Mouse (Mus musculus) common myeloid progenitor, adult 5-6 weeks (primary cell): Measurements from ENCODE around the gene Os9. TPM values are rescaled to one million over a fixed set of nuclear protein-coding genes. Genes with fewer than 3 reads are reported as not detected.
"Not testable (repeated sequence)": the region's sequence is repeated elsewhere in the genome, so short reads cannot be mapped to it uniquely, and the experiment has no call there.

ENCODE experiments used
- ATAC-seq: replicated peaks from 2 replicates; pipeline ENCODE4 v1.8.0; 2016; ENCODE audit warnings: low read depth, mild to moderate bottlenecking, moderate TSS enrichment, inconsistent platforms; ENCODE audit not compliant: poor library complexity, severe bottlenecking
- total RNA-seq: library from RNA; stranded (forward); fragments of 200-1000, 187-1606 nt; gene quantifications from 2 replicates; pipeline ENCODE4 v1.2.3, GENCODE M21; 2017

Os9 gene
- total RNA-seq, 1 experiment from 2014 or later, result 159 TPM

DNA sequence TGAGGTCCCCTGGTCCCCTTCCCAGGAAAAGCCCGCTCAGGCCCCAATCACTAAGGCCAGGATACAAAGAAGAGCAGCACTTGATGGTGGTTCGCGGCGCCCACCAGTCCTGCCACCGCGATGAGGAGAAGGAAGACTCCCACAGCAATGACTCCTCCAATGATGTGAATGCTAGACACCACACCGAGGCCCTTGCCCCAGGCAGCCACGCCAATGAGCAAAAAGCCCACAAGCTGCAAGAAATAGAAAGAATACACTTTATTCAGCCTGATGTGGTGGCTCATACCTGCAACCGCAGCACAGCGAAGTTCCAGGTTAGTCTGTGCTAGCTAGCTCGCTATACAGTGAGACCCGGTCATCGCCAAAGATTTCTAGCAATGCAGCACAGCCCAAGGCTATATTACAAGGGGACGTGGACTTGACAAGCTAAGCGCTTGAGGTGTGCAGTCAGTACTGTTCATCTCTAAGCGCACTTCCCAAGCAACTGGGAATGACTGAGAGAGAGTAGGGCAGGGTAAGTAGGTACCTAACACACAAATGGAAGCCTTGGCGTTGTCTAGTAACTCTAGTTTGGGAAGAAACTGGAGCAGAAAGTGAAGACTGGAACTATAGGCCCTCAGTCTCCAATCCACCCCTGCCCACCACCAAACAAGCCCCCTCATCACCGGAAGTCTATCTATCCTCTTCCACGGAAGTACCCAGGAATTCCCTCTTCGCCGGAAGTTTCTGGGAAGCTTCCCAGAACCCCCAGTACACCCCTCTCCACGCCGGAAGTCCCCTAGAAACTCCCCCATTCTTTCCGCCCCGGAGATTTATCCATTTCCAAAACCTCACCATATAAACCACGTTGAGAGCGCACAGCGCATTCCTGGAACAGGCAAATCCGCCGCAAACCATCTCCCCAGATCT is 51.4 kb downstream of the Os9 start:
- peak; percentile 13 for ATAC-seq

- ATAC-seq, result no peak
These were observed 52.4 kb downstream of the Os9 start for GRCm38 (mm10) chr10:127068360-127069038.

GRCm38 (mm10) chr10:127066519-127067018 is 54.4 kb downstream of the Os9 start:
- ATAC-seq, result no peak

DNA sequence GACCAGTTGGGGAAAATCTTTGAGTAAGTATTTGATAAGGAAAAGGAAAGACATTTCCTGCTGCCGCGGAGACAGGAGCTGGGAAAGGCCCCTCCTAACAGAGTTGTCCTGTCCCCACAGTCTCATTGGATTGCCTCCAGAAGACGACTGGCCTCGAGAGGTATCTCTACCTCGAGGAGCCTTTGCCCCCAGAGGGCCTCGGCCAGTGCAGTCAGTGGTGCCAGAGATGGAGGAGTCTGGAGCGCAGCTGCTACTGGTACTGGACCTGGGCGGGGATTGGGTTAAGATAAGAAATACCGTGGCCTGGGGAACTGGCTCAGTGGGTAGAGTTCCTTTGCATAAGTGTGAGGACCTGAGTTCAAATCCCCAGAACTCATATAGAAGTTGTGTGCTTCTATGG is 55.0 kb downstream of the Os9 start:
- no peak for ATAC-seq

- ATAC-seq, result peak; percentile 1; the same call in 1 of the 2 replicates
These were observed 56.7 kb downstream of the Os9 start for GRCm38 (mm10) chr10:127063913-127064870.

DNA sequence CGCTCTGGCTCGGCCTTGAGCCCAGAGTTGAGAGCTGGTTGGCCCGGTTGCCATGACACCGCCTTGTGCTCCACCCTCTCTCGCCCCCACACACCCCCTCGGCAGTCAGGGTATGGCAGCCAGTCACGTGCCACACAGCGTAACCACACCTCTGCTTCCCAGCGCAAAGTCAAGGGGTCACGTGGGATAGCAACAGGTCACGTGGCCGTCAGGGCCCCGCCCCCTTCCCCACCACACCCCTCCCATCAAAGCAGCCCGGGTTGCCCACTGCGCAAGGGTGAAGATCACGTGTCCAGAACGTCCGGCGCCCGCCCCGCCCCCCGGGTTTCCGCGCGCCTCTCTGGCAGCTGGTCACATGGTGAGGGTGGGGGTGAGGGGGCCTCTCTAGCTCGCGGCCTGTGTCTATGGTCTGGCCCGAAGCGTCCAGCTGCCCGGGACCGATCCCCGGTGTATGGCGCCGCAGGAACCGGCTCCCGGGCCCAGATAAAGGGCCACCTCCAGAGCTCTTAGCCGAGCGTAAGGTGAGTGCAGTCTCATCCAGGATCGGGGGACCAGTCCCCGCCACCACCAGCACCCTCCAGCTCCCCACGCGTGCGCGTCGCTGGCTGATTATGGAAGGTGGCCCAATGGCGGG is 57.6 kb downstream of the Os9 start, which contains the start of gene Cdk4:
TSS of gene Cdk4 (plus strand) at position 296 of the 634 bp plus-strand sequence.
- peak; percentile 81 for ATAC-seq

DNA sequence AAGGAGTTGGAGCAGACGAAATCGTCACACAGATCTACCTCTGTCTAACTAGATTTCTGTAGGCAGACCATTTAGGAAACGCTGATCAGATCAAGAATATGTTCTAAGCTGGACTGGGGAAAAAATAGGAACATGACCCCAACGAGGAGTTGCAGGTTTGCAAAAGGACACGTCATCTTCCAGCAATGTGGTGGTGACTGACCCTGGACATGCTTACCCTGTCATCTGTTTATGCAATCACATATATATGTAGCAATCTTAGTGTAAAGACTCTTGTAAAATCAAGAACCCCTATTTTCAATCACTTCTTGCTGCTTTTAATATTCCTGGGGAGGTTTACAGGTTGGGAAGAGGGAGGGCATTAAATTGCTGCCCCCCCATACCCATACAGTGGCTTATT is 58.4 kb downstream of the Os9 start:
- ATAC-seq, result no peak

GRCm38 (mm10) chr10:127062101-127062500 is 58.8 kb downstream of the Os9 start:
- ATAC-seq, result not testable (repeated sequence)

DNA sequence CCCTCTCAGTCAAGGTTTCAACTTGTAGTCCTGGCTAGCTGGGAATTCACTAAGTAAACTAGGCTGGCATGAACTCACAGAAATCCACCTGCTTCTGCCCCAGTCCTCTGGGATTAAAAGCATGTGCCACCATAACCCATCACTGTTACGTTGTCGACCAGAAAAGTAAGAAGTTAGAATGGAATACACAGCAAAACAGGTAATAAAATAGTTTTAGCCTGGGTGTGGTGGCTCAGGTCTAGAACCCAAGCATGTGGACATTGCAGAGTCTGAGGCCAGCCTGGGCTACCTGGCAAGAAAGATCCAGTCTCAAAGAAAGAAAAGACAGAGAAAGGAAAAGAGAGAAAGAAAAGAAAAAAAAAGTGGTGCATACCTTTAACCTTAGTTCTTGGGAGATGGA is 59.4 kb downstream of the Os9 start:
- no peak for ATAC-seq

GRCm38 (mm10) chr10:127061085-127061484 is 59.8 kb downstream of the Os9 start:
- no peak for ATAC-seq

- ATAC-seq, result no peak
These were observed 60.7 kb downstream of the Os9 start, which contains the start of gene March9 for GRCm38 (mm10) chr10:127059968-127060916. Gene March9 (minus strand): TSS chr10:127060184.

DNA sequence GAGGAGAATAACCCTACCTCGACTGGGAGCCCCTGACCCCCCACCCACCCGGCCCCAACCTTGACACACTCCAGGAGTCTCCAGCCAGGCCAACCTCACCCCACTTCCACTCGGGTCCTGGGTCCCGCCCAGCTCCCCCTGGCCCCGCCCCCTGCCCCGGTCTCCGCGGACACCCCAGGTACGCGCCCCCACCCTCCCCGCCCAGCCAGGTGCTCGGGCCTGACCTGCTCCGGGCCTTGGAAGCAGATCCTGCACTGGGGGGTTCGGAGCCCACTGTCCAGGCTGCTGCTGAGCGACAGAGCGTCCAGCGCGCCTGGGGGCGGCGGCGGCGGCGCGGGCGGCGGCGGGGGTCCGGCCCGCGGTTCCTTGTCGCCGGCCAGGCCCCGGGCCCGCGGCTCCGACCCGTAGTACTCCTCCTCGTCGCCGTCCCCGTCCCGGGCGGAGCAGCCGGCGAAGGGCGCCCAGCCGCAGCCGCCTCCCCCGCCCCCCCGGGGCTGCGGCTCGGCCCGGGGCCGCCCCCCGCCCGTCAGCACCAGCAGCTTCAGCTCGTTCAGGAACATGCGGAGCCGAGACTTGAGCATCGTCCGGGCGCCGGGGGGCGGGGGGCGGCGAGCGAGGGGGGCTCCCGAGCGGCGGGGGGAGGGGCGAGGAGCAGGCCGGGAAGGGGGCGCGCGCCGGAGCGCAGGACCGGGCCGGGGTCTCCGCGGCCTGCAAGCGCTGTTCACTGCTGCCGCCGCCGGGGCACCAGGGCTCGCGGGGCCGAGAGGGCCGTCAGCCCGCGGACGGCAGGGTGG is 61.6 kb downstream of the Os9 start:
- no peak for ATAC-seq

DNA sequence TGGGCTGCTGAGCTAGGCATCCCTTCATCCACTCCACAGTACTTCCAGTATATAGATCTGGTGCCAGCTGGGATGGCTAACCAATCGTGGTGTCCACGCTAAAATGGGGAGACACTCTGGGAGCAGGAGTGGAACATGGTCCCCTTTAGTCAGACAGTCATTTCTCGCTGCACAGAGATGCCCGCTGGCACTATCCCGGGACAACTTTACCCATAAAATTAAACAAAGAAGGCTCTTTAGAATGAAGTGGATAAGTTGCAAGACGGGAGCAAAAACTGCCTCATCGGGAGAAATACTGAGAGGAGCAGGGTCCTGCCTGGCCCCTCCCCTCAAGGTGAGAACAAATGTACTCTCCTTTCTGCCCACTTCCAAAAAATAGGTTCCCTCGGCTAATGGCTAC is 62.2 kb downstream of the Os9 start:
- ATAC-seq, result no peak

GRCm38 (mm10) chr10:127058161-127058560 is 62.8 kb downstream of the Os9 start:
- peak; percentile 79 for ATAC-seq

GRCm38 (mm10) chr10:127056490-127056889 is 64.4 kb downstream of the Os9 start:
- no peak for ATAC-seq

DNA sequence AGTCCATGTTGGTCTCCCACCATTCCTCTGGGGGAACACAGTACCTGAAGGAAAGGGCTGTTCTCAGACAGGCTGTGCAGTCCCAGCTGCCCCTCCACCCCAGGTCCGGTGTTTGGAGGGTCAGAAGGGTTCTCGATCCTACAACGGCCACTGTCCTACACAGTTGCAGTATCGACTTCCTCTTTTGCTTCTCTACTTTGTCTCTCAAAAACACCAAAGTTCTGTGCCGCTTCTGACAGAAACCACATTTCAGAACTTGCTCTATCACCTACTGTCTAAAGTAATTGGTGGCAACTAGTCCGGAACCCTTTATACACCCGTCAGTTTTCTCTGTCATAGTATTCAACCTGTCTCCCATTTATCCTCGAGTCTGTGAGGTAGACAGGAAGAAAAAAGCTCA is 65.5 kb downstream of the Os9 start:
- peak; percentile 17 for ATAC-seq

- ATAC-seq, result no peak
These were observed 66.3 kb downstream of the Os9 start for GRCm38 (mm10) chr10:127054646-127055045.

- peak; percentile 59 for ATAC-seq
These were observed 70.8 kb downstream of the Os9 start for GRCm38 (mm10) chr10:127050119-127050474.
